Mouse (Mus musculus) MEL (cell line): Measurements from ENCODE around the gene Obp2a.

Source experiments
- CTCF ChIP-seq, 3 experiments: IDR thresholded peaks in 2 of 3; conservative IDR thresholded peaks in 1 of 3; 2 replicates each; pipeline ENCODE4 v1.5.1; 2011 to 2012; ENCODE audit warnings: low read length in 3 of 3, low read depth in 2 of 3, mild to moderate bottlenecking in 2 of 3, improper control_type of control experiment in 1 of 3, inconsistent platforms in 1 of 3, mixed read lengths in 1 of 3, moderate library complexity in 1 of 3; ENCODE audit not compliant: control insufficient read depth in 1 of 3, insufficient read depth in 1 of 3, poor library complexity in 1 of 3, severe bottlenecking in 1 of 3
- EP300 ChIP-seq, 2 experiments: IDR thresholded peaks; 2 replicates each; pipeline ENCODE4 v1.6.1; 2011; ENCODE audit warnings: improper control_type of control experiment in 2 of 2, low read length in 2 of 2, low read depth in 1 of 2, mild to moderate bottlenecking in 1 of 2
- MAX ChIP-seq: IDR thresholded peaks from 2 replicates; pipeline ENCODE4 v1.6.1; 2011; ENCODE audit warnings: low read length, improper control_type of control experiment
- MAZ ChIP-seq: IDR thresholded peaks from 2 replicates; pipeline ENCODE4 v1.6.1; 2012; ENCODE audit warnings: low read depth, mild to moderate bottlenecking, inconsistent platforms, low read length, improper control_type of control experiment
- SIN3A ChIP-seq: IDR thresholded peaks from 2 replicates; pipeline ENCODE4 v1.6.1; 2012; ENCODE audit warnings: low read length, improper control_type of control experiment, inconsistent platforms
- SMC3 ChIP-seq: IDR thresholded peaks from 2 replicates; pipeline ENCODE4 v1.6.1; 2011; ENCODE audit warnings: low read depth, low read length, improper control_type of control experiment
- USF2 ChIP-seq, 2 experiments: IDR thresholded peaks; 2 replicates each; pipeline ENCODE4 v1.6.1; 2011 to 2012; ENCODE audit warnings: improper control_type of control experiment in 2 of 2, low read length in 2 of 2, borderline replicate concordance in 1 of 2, inconsistent platforms in 1 of 2, low read depth in 1 of 2, mild to moderate bottlenecking in 1 of 2; ENCODE audit not compliant: insufficient read depth in 1 of 2

- TF ChIP-seq USF2 (IDR thresholded peaks at IDR 0.05; ENCODE audit: borderline replicate concordance in 1 of 2, insufficient read depth in 1 of 2, low read depth in 1 of 2, low read length in 2 of 2) (no peak), MAZ (no peak), CTCF (IDR thresholded peaks at IDR 0.05 in 2 of 3, conservative IDR thresholded peaks at IDR 0.05 in 1 of 3; ENCODE audit: control insufficient read depth in 1 of 3, insufficient read depth in 1 of 3, low read depth in 2 of 3, low read length in 3 of 3, poor library complexity in 1 of 3, severe bottlenecking in 1 of 3) (no peak), EP300 (IDR thresholded peaks at IDR 0.05; ENCODE audit: low read depth in 1 of 2, low read length in 2 of 2) (no peak), MAX (no peak), SIN3A (no peak), SMC3 (no peak)
Observed at GRCm38 (mm10) chr2:25652902-25653301, 46.9 kb upstream of the Obp2a start, which contains the start of gene Lcn8.
